Mouse (Mus musculus): ENCODE data around the gene Ankrd36. TPM values are rescaled to one million over a fixed set of nuclear protein-coding genes. Genes with fewer than 3 reads are reported as not detected.
A peak's percentile ranks its signal among the peaks of the same experiment; 100 is the strongest.

Gene Ankrd36
- polyA plus RNA-seq, 1 experiment from 2014 or later: not detected

- no peaks in the 10 kb centered on the region for H3K9me3 ChIP-seq (ENCODE audit: control insufficient read depth, low read length)
- no peaks in the 10 kb centered on the region for H3K36me3 ChIP-seq (ENCODE audit: control insufficient read depth, insufficient read depth, low read length)
- H3K4me1 ChIP-seq (replicated peaks; ENCODE audit: control insufficient read depth, insufficient read depth, low read length): no peaks in the 10 kb centered on the region
- H3K9ac ChIP-seq (ENCODE audit: low read length): no peak overlapping the region
- 22% methylated on average over 15 of the region's 15 CpGs for WGBS
- DNase-seq (ENCODE audit: low spot score) (peak; percentile 89), ATAC-seq (replicated peaks; ENCODE audit: low FRiP score) (no peak)
- H3K27me3 ChIP-seq (ENCODE audit: control insufficient read depth, insufficient read depth, low read length): no peaks in the 10 kb centered on the region
- H3K4me3 ChIP-seq (ENCODE audit: low read depth, low read length): no peak overlapping the region
- no peak overlapping the region for H3K4me2 ChIP-seq (ENCODE audit: low read depth, low read length, severe bottlenecking)
- H3K27ac ChIP-seq (ENCODE audit: low read depth, low read length): no peak overlapping the region
Measured at GRCm38 (mm10) chr11:5629033-5629432, 59.5 kb downstream of the Ankrd36 start.

GRCm38 (mm10) chr11:5643085-5643484 is 73.6 kb downstream of the Ankrd36 start:
- ATAC-seq (replicated peaks; ENCODE audit: low FRiP score) (no peak), DNase-seq (ENCODE audit: low spot score) (no peak)
- H3K4me1 ChIP-seq (replicated peaks; ENCODE audit: control insufficient read depth, insufficient read depth, low read length): no peaks in the 10 kb centered on the region
- H3K9me3 ChIP-seq (ENCODE audit: control insufficient read depth, low read length): no peaks in the 10 kb centered on the region
- H3K27ac ChIP-seq (ENCODE audit: low read depth, low read length): no peak overlapping the region
- no peaks in the 10 kb centered on the region for H3K36me3 ChIP-seq (ENCODE audit: control insufficient read depth, insufficient read depth, low read length)
- no peak overlapping the region for H3K9ac ChIP-seq (ENCODE audit: low read length)
- H3K27me3 ChIP-seq (ENCODE audit: control insufficient read depth, insufficient read depth, low read length): no peaks in the 10 kb centered on the region
- H3K4me2 ChIP-seq (ENCODE audit: low read depth, low read length, severe bottlenecking): no peak overlapping the region
- 86% methylated on average over 5 of the region's 5 CpGs for WGBS
- H3K4me3 ChIP-seq (ENCODE audit: low read depth, low read length): no peak overlapping the region

- Histone ChIP-seq H3K4me1 (replicated peaks; ENCODE audit: control insufficient read depth, insufficient read depth, low read length) (no peaks in the 10 kb centered on the region), H3K27me3 (ENCODE audit: control insufficient read depth, insufficient read depth, low read length) (no peaks in the 10 kb centered on the region), H3K4me3 (ENCODE audit: low read depth, low read length) (no peak overlapping the region), H3K9me3 (ENCODE audit: control insufficient read depth, low read length) (no peaks in the 10 kb centered on the region), H3K27ac (ENCODE audit: low read depth, low read length) (no peak overlapping the region), H3K36me3 (ENCODE audit: control insufficient read depth, insufficient read depth, low read length) (no peaks in the 10 kb centered on the region), H3K4me2 (ENCODE audit: low read depth, low read length, severe bottlenecking) (no peak overlapping the region), H3K9ac (ENCODE audit: low read length) (no peak overlapping the region)
- 62% methylated on average over 7 of the region's 7 CpGs for WGBS
- DNase-seq (ENCODE audit: low spot score) (no peak), ATAC-seq (replicated peaks; ENCODE audit: low FRiP score) (no peak)
Measured at GRCm38 (mm10) chr11:5650321-5650720, 80.8 kb downstream of the Ankrd36 start.

GRCm38 (mm10) chr11:5682541-5682940 is 113.1 kb downstream of the Ankrd36 start:
- no peak overlapping the region for H3K4me2 ChIP-seq (ENCODE audit: low read depth, low read length, severe bottlenecking)
- no peaks in the 10 kb centered on the region for H3K4me1 ChIP-seq (replicated peaks; ENCODE audit: control insufficient read depth, insufficient read depth, low read length)
- H3K9ac ChIP-seq (ENCODE audit: low read length): no peak overlapping the region
- H3K27me3 ChIP-seq (ENCODE audit: control insufficient read depth, insufficient read depth, low read length): no peaks in the 10 kb centered on the region
- DNase-seq (ENCODE audit: low spot score) (no peak), ATAC-seq (replicated peaks; ENCODE audit: low FRiP score) (no peak)
- no peak overlapping the region for H3K4me3 ChIP-seq (ENCODE audit: low read depth, low read length)
- no peaks in the 10 kb centered on the region for H3K9me3 ChIP-seq (ENCODE audit: control insufficient read depth, low read length)
- no peaks in the 10 kb centered on the region for H3K36me3 ChIP-seq (ENCODE audit: control insufficient read depth, insufficient read depth, low read length)
- WGBS: 75% methylated on average over 6 of the region's 6 CpGs
- no peak overlapping the region for H3K27ac ChIP-seq (ENCODE audit: low read depth, low read length)

GRCm38 (mm10) chr11:5684283-5684682 is 114.8 kb downstream of the Ankrd36 start:
- no peak overlapping the region for H3K4me3 ChIP-seq (ENCODE audit: low read depth, low read length)
- no peaks in the 10 kb centered on the region for H3K4me1 ChIP-seq (replicated peaks; ENCODE audit: control insufficient read depth, insufficient read depth, low read length)
- H3K27me3 ChIP-seq (ENCODE audit: control insufficient read depth, insufficient read depth, low read length): no peaks in the 10 kb centered on the region
- H3K4me2 ChIP-seq (ENCODE audit: low read depth, low read length, severe bottlenecking): no peak overlapping the region
- WGBS: 37% methylated on average over 7 of the region's 7 CpGs
- no peaks in the 10 kb centered on the region for H3K36me3 ChIP-seq (ENCODE audit: control insufficient read depth, insufficient read depth, low read length)
- no peak for DNase-seq (ENCODE audit: low spot score)
- H3K9me3 ChIP-seq (ENCODE audit: control insufficient read depth, low read length): no peaks in the 10 kb centered on the region
- H3K27ac ChIP-seq (ENCODE audit: low read depth, low read length): no peak overlapping the region
- no peak for ATAC-seq (replicated peaks; ENCODE audit: low FRiP score)
- H3K9ac ChIP-seq (ENCODE audit: low read length): no peak overlapping the region

GRCm38 (mm10) chr11:5691775-5692174 is 122.3 kb downstream of the Ankrd36 start:
- Histone ChIP-seq H3K4me3 (ENCODE audit: low read depth, low read length) (no peak overlapping the region), H3K36me3 (ENCODE audit: control insufficient read depth, insufficient read depth, low read length) (no peaks in the 10 kb centered on the region), H3K27me3 (ENCODE audit: control insufficient read depth, insufficient read depth, low read length) (no peaks in the 10 kb centered on the region), H3K27ac (ENCODE audit: low read depth, low read length) (no peak overlapping the region), H3K9me3 (ENCODE audit: control insufficient read depth, low read length) (no peaks in the 10 kb centered on the region; the same call in 1 of the 2 replicates), H3K4me2 (ENCODE audit: low read depth, low read length, severe bottlenecking) (no peak overlapping the region), H3K9ac (ENCODE audit: low read length) (no peak overlapping the region), H3K4me1 (replicated peaks; ENCODE audit: control insufficient read depth, insufficient read depth, low read length) (no peaks in the 10 kb centered on the region)
- WGBS: 38% methylated on average over 7 of the region's 7 CpGs
- DNase-seq (ENCODE audit: low spot score): no peak
- ATAC-seq (replicated peaks; ENCODE audit: low FRiP score): no peak

GRCm38 (mm10) chr11:5700808-5701207 is 131.3 kb downstream of the Ankrd36 start:
- Histone ChIP-seq H3K4me2 (ENCODE audit: low read depth, low read length, severe bottlenecking) (no peak overlapping the region), H3K27ac (ENCODE audit: low read depth, low read length) (no peak overlapping the region), H3K4me1 (replicated peaks; ENCODE audit: control insufficient read depth, insufficient read depth, low read length) (peaks cover under 1% of the 10 kb centered on the region; the same call in 1 of the 2 replicates), H3K27me3 (ENCODE audit: control insufficient read depth, insufficient read depth, low read length) (no peaks in the 10 kb centered on the region), H3K9ac (ENCODE audit: low read length) (no peak overlapping the region), H3K9me3 (ENCODE audit: control insufficient read depth, low read length) (no peaks in the 10 kb centered on the region), H3K36me3 (ENCODE audit: control insufficient read depth, insufficient read depth, low read length) (peaks cover 5% of the 10 kb centered on the region; the same call in 1 of the 2 replicates), H3K4me3 (ENCODE audit: low read depth, low read length) (no peak overlapping the region)
- ATAC-seq (replicated peaks; ENCODE audit: low FRiP score) (no peak), DNase-seq (ENCODE audit: low spot score) (no peak)
- WGBS: 94% methylated on average over 7 of the region's 7 CpGs

GRCm38 (mm10) chr11:5701300-5701699 is 131.8 kb downstream of the Ankrd36 start:
- H3K4me1 ChIP-seq (replicated peaks; ENCODE audit: control insufficient read depth, insufficient read depth, low read length): peaks cover 3% of the 10 kb centered on the region; the same call in 1 of the 2 replicates
- ATAC-seq (replicated peaks; ENCODE audit: low FRiP score) (no peak), DNase-seq (ENCODE audit: low spot score) (no peak)
- no peak overlapping the region for H3K27ac ChIP-seq (ENCODE audit: low read depth, low read length)
- 83% methylated on average over 2 of the region's 2 CpGs for WGBS
- peaks cover 5% of the 10 kb centered on the region; the same call in 1 of the 2 replicates for H3K36me3 ChIP-seq (ENCODE audit: control insufficient read depth, insufficient read depth, low read length)
- no peaks in the 10 kb centered on the region for H3K27me3 ChIP-seq (ENCODE audit: control insufficient read depth, insufficient read depth, low read length)
- H3K9me3 ChIP-seq (ENCODE audit: control insufficient read depth, low read length): no peaks in the 10 kb centered on the region
- no peak overlapping the region for H3K4me3 ChIP-seq (ENCODE audit: low read depth, low read length)
- H3K4me2 ChIP-seq (ENCODE audit: low read depth, low read length, severe bottlenecking): no peak overlapping the region
- H3K9ac ChIP-seq (ENCODE audit: low read length): no peak overlapping the region

- WGBS: 86% methylated on average over 1 of the region's 1 CpGs
- no peak for DNase-seq (ENCODE audit: low spot score)
- no peaks in the 10 kb centered on the region for H3K9me3 ChIP-seq (ENCODE audit: control insufficient read depth, low read length)
- H3K4me3 ChIP-seq (ENCODE audit: low read depth, low read length): no peak overlapping the region
- H3K27ac ChIP-seq (ENCODE audit: low read depth, low read length): no peak overlapping the region
- no peak overlapping the region for H3K9ac ChIP-seq (ENCODE audit: low read length)
- no peak for ATAC-seq (replicated peaks; ENCODE audit: low FRiP score)
- no peak overlapping the region for H3K4me2 ChIP-seq (ENCODE audit: low read depth, low read length, severe bottlenecking)
- H3K36me3 ChIP-seq (ENCODE audit: control insufficient read depth, insufficient read depth, low read length): peaks cover 5% of the 10 kb centered on the region; the same call in 1 of the 2 replicates
- peaks cover 3% of the 10 kb centered on the region; the same call in 1 of the 2 replicates for H3K4me1 ChIP-seq (replicated peaks; ENCODE audit: control insufficient read depth, insufficient read depth, low read length)
- H3K27me3 ChIP-seq (ENCODE audit: control insufficient read depth, insufficient read depth, low read length): no peaks in the 10 kb centered on the region
Measured at GRCm38 (mm10) chr11:5701821-5702220, 132.3 kb downstream of the Ankrd36 start.
